Mouse (Mus musculus): ENCODE results near the gene Gpatch8.

The Gpatch8 gene

DNA sequence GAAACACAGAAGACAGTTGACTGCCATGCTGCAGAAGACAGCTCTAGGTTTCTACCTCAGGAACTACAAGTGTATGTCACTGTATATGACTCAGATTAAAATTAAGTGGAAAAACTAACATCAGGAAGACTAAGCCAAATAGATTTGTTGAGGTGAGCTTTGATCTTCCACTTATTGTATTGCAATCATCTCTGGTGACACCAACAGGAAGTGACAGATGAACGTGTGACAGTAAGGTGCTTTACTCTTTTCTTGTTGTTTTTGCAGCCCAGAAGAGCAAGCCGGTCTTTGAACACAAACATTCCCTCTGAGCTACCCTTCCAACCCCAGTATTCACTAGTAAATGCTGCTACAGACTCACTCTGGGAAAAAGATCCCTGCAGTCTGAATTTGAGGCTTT, 59.5 kb downstream of the Gpatch8 start:
- DNase-seq (ENCODE audit: low spot score in 2 of 2), result no peak

DNA sequence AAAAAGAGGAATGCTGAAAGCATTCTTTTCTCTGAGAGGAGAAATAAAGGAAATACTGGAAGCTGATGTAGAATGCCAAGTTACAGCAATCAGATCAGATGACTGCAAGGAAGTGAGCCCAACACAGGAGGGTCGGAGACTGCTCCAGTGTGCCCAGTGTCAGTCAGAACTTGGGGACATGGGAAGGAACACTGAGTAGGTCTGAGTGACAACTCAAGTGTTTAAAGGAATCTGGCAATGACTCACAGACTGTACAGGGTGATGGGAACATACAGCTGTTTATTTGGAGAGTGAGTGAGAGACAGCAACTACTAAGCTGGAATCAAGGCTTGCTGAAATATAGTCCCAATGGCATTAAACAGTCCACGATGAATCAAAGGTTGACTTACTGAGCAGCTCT, 60.0 kb downstream of the Gpatch8 start:
- DNase-seq (ENCODE audit: low spot score in 2 of 2), result no peak

DNA sequence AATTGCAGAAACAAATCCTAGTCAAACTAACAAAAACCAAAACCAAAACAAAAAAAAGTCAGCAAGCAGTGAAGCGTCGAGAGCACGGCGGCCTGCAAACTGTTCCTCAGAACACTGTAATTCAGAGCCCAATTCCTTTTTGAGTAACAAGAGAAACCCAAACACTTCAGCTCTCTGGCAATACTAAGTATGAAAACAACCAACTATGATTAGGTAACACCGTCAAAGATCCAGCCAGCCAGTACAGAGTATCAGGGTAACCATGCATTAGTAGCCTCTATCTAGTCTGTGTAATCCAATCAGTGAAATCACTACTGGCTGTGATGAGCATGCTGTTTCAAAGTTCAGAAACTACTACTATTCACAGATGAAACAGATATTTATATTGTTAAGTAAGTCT, 60.5 kb downstream of the Gpatch8 start:
- DNase-seq (ENCODE audit: low spot score in 2 of 2), result no peak

DNA sequence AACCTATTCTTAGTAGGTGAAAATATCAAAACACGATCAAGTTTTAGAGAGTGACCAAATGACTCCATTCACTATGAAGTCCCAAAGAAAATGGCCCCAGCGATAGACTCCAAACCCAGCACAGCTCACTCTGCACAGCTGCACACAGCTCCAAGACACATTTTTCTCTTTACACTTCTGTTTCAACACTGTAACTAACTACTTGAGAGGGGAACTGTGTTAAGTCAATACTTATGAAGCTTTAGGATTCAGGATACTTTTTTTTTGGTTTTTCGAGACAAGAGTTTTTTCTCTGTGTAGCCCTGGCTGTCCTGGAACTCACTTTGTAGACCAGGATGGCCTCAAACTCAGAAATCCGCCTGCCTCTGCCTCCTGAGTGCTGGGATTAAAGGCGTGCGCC, 61.1 kb downstream of the Gpatch8 start:
- no peak for DNase-seq (ENCODE audit: low spot score in 2 of 2)

DNA sequence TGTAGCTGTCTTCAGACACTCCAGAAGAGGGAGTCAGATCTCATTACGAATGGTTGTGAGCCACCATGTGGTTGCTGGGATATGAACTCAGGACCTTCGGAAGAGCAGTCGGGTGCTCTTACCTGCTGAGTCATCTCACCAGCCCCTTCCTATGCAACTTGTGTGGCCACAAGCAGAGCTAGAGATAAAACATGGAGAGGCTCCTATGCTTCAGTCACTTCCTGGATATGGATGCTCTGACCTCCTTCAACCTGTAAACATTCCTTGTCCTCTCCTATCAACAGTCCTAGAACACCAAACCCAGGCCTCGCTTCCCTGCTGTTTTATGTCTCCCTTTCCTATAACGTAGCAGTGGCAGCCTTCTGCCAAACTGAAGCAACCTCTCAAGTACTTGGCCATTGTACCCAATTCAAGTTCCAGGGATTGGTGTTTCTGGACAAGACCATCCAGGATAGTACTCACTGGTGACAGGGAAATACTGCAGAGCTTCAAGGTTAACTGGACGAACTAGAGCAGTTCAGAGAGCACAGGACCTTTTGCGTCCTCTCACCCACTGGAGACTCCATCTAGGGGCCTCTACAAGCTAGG, 62.0 kb downstream of the Gpatch8 start:
- no peak for DNase-seq (ENCODE audit: low spot score in 2 of 2)

DNA sequence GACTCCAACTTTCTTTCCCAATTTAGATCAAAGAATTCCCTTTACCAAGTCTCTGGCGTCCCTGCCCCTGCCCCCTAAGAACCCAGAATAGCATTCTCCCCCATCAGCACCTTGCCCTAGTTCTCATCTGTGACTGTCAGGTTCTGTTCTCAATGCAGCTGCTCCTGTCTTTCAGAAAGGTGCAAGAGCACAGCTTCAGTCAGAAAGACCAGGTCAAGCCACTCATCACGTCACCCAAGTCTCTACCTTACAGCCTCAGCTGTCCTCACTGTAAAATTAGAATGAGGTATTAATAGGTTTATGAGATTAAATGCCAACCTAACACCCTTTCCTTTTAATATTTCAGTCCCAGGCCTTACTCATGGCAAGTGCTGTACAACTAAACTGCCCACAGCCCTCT, 63.0 kb downstream of the Gpatch8 start:
- no peak for DNase-seq (ENCODE audit: low spot score in 2 of 2)

DNA sequence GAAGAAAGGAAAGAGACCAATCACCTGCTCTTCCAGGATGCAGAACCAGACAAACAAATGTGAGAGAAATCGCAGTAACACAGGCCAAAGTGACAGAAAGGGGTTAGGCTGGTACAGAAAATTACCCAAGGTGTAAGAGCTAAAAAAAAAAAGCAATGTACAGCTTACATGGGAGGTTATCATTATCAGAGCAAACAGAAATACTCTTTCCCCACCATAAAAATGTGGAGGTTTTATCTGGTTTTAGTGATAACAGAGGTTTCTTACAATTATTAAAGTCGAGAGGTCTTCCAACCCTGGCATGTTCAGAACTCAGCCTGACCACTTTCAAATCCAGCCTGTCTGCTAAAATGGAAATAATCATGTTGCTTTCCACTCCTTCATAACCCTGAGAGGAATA, 68.3 kb downstream of the Gpatch8 start:
- DNase-seq (ENCODE audit: low spot score in 2 of 2), result no peak

DNA sequence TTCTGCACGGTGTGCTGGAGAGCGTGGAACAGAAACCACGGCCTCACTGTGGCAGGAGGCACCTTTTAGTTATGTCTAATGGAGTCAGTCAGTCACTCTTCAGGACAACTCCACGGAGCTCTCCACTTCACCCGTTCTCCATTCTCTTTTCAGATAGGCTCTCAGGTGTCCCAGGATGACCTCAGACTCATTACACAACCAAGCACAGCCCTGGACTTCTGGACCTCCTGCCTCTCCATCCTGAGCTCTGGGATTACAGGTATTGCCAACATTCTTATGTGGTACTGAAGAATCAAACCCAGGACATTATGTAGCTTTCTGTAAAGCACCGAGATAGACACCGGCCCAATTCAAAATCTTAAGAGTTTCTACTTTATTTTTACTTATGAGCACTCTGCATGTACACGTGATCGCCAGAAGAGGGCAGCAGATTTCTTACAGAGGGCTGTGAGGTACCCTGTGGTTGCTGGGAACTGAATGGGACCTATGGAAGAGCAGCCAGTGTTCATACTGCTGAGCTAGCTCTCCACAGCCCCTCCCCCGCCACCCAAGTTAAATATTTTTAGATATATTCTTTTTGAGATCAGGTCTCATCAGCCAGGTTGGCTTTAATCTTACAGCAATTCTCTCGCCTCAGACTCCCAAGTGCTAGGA, 69.3 kb downstream of the Gpatch8 start:
- no peak for DNase-seq (ENCODE audit: low spot score in 2 of 2)

DNA sequence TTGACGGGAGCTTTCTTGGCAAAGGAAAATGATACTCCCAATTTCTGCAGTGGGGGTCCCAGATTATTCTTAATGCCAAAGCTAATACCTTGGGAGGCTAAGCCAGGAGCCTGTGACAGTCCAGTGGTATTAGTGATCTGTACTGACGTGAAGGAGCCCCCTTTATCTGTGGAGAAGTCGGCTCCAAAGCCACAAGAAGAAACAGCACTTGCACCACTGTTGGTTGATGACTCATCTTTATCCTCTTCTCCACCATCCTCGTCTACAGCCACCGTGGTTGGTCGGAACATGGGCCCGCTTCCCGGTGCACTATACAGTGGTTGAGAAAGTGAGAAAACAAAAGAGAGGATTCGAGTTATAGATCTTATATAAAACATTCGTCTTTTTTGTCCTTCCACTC, 74.4 kb downstream of the Gpatch8 start:
- DNase-seq (ENCODE audit: low spot score in 2 of 2), result no peak

DNA sequence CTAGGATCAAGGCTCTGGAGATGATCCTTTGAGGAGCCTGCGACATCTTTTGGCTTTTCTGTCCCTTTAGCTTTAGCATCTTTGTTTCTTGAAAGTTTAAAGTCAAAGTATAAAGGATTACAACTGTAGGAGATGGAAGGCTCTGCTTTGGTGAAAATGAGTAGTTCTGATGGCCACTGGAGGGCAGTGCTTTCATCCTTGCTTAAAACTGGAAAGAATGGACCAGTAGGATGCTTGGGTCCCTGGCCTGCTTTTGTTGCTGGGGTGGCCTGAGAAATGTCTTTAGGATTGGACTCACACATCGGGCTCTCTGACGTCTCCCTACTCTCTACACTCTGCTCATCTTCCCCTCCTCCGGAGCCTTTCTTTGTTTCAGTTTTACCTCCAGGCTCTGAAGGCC, 75.3 kb downstream of the Gpatch8 start:
- no peak for DNase-seq (ENCODE audit: low spot score in 2 of 2)

DNA sequence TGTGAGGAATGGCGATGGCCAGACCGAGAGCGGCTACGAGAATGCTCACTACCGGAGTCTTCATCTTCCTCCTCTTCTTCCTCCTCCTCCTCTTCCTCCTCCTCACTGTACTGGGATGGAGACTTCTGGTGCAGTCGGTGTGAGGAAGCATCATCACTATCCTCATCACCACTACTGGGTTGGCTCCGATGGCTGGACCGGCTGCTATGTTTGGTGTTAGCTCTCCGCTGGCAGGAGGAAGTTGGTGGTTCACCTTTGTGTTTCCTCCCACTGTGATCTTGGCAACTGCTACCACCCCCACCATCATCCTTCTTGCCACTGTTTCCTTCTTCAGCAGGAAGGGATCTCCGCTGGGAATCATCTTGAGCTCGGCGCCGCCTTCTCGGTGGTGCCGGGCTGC, 76.1 kb downstream of the Gpatch8 start:
- no peak for DNase-seq (ENCODE audit: low spot score in 2 of 2)

DNA sequence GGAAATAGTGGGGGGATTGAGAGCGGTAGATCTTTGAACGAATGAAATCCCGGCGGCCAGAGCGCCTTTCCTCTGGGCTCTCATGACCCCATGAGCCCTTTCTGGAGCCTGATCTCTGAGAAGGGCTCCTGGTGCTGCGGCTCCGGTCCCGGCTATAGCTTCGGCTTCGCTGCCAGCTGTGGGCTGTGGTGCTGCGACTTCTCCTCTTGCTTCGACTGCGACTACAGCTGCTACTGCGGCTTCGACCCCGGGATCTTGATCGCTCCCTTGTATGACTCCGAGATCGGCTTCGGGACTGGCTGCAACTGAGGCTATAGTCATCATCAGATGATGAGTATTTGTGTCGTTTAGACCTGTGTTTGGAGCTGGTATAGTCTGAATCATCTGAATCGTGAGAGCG, 76.6 kb downstream of the Gpatch8 start:
- no peak for DNase-seq (ENCODE audit: low spot score in 2 of 2)

DNA sequence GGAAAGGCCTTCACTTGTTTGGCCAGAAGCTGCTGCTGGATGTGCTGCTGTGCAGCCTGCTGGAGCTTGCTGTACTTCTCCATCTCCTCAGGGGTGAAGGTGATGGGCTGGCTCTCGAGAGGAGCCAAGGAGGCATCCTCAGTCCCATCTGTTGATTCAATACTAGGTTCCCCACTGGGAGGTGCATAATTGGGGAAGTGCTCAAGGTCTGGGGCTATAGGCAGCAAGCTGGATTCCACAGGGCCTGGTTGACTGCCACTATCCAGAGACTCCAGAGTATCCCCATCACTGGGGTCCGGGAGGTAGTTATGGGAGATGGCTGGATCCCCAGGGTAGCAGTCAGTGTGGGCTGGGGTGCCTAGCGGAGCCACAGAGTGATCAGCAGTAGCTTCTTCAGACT, 77.5 kb downstream of the Gpatch8 start:
- no peak for DNase-seq (ENCODE audit: low spot score in 2 of 2)

DNA sequence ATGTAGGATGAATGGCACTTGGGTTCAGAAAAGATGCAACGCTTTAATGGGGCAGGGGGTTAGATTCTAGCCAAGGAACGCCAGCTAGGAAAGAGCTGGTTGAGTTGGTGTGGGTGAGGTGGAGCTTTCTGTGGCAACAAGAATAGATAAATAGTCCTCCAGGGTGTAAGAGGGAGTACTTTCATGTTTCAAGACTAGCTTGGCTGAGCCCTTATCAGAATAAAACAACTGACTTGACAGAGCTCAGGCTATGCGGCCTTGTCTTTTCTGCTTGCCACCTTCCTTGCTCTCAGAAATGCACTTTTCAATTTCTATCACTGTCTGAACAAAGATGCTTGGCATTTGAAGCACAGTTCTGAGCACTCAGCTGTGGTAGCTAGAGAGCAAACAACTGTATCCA, 81.2 kb downstream of the Gpatch8 start:
- DNase-seq (ENCODE audit: low spot score in 2 of 2), result no peak

DNA sequence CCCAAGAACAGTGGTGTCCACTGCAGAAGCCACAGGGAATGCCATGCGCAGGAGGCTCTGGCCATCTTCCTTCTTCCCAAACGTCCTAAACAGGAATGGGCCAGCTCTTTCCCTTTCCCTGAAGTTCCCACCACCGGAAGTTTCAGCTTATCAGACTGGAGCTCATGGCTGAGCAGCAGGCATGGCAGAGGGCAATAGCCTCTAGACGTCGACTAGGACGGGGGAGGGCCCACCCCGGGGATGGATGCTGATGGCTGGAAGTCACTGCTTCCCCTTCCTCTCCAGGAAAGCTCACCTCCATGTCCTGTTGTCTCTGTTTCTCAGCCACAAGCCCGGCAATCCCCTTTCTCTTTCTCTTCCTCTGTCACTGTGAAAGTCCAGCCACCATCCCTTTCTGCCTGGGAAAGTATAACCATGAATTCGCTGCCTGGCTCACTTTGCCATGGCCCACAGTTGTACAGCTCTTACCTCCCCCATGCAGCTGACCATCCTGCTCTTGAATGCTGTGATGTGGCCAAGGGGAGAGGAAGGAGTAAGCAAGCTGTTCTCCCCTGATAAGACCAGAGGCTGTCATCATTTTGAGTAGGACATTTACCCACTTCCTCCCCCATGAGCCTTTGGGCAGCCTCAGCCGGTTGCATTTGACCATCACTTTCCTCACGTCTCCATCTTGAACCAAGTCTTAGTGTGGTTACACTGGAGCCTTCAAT, 86.4 kb downstream of the Gpatch8 start, which contains the start of gene Itga2b:
Gene Itga2b, minus strand, starts transcription at position 475 of the 710 bp plus-strand sequence.
- no peak for DNase-seq (ENCODE audit: low spot score in 2 of 2)

DNA sequence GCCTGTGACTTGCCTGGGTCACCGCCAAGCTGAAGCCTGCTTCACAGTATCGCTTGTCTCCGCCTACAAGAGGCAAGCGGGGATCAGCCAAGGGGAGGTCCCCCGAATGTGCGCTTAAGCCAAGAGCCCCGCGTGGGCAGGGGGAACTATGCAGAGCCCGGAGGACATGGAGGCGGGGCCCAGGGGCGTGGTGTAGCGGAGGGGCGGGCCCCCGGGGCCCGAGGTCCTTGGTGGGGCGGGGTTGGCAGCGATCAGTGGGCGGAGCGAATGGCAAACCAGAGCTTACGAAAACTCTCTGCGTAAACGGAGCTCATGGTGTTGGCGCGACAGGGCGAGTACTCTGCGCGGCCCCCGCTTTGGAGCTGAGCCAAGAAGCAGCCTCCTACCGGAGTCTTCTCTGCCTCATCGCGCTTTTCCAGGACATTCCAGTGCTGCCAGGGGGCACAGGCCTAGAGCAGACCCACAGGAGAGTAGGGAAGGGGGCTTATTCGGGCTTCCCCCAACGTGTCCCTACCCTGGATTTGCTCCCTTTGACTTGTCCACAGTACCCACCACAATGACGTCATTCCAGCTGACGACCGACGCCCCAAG, 89.1 kb downstream of the Gpatch8 start:
- DNase-seq (ENCODE audit: low spot score in 2 of 2), result peak; percentile 93

DNA sequence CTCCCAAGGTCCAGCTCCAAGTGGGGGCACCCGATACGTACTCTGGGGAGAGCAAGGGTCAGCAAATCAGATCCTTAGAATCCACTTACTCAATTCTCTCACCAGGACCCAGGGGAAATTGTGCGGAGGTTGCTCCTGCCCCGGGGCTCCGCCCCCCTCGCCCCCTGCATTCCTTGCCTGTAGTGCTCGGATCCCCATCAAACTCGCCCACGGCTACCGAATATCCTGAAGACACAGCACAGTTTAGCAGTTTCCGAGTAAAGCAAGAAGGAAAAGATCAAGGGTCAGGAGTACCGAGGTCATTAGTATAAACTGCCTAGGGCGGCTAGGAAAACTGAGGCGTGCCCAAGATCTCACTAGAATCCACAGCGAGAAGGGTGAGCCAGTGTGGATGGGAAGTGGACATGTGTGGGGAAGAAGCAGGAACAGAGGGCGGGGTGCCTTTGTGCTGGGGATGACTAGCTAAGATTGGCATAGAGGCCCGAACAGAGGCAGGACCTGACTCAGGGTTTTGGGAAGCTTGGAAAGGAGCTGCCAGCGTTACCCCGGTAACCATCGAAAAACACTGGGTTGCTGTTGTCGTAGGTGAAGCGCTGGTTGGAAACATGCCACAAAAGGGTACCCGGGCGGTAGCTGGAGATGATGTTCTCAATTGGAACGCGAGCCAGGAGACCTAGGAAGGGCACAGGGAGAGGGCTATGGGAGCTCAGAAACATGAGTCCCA, 90.3 kb downstream of the Gpatch8 start:
- DNase-seq (ENCODE audit: low spot score in 2 of 2), result peak; percentile 50 to 66

DNA sequence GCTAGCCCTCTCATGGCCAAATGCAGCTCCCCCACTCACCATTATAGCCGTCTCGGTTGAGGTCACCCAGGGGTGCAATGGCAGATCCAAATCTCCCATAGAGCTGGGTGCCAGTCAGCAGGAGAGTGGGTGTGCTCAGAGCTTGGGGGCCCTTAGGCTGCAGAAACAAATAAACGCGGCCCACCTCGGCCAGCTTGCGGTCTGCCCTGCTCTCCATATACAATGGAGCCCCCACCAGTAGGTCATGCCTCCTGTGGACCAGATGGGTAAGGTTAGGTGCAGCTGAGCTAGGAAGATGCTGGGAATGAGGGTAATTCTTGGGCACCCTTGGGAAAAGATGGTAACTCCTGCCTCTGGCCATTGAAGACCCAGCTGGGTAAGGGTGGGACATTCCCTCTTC, 91.3 kb downstream of the Gpatch8 start:
- DNase-seq (ENCODE audit: low spot score in 2 of 2), result no peak

DNA sequence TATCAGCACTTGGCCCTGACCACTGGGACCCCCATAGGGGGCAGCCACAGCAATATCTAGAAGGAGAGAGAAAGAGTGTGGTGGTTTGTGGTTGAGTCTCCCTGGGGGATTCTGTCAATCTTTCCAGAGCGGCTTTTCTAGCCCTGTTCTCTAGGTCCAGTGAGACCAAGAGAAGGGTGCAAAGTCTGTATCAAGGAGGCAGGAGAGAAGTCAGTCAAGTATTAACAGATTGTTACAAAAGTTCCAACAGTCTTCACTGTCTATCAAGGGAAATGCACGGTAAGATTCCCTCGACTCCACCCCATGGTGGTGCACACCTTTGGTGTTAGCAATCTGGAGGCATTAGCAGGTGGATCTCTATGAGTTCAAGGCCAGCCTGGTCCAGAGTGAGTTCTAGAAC, 94.4 kb downstream of the Gpatch8 start:
- DNase-seq (ENCODE audit: low spot score in 2 of 2), result no peak

DNA sequence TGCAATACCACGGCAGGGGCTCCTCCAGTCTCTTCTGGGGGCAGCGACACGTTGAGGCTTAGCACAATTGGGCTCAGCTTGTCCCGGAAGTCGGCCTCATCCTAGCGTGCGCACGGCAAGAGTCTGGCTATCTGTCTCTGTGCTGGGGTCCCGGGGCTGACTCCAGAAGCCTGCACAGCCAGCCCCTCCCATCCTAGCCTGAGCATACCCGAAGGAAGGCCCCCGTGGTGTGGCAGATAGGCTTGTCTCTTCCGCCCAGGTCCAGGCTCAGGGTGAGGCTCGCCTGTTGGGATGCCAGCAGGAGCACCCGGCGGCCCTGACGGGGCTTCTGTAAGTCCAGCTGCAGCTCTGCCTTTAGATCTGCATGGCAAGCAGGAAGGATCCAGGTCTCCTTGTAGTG, 95.7 kb downstream of the Gpatch8 start:
- no peak for DNase-seq (ENCODE audit: low spot score in 2 of 2)

DNA sequence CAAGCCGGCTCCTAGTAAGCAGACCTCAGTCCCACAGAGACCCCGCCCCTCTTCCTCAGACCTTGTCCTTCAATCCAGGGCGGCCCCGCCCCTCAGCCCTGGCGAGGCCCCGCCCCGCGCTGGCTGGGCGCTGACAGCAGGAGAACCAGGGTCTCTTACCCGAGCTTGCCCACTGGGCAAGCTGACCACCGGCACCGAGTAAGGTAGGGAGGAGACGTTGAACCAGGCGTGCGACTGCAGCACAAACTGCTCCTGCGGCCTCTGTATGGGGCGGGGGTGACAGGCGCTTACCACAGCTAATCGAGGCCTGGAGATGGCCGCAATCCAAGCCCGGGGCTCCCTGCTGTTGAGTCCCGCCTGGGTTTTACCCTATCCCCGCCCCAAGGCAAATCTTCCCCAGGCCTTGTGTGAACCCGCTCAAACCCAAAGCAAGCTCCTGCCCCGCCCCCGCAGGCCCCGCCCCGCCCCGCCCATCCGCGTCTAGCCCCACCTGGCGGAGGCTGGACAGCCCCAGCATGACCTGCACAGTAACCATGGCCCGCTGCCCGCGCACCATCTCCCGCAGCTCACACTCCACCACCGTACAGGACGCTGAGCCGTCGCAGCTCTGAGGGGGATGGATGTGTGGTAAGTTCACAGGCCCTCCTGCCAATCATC, 100.3 kb downstream of the Gpatch8 start:
- DNase-seq (ENCODE audit: low spot score in 2 of 2), result peak in 1 of 2 experiments; percentile 68

DNA sequence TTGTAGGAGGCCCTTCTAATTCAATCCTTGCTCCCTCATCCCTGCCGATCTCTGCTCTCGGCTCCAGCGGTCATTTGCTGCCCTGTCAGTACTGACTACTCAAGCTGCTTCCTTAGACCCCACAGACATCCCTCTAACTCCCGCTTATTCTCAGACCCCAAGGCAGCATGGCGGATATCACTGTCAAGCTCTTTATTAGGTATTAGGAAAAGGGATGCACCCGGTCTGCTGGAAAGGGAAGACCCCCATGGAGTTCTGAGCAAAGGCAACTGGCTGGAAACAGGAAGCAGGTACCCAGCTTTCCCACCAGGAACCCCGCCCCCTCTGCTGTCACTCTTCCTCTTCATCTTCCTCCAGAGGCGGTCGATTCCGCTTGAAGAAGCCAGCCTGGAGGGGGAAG, 103.1 kb downstream of the Gpatch8 start:
- no peak for DNase-seq (ENCODE audit: low spot score in 2 of 2)
